Comparison of ENCODE assay signal across 13 mouse cellular contexts in the genomic region with DNA sequence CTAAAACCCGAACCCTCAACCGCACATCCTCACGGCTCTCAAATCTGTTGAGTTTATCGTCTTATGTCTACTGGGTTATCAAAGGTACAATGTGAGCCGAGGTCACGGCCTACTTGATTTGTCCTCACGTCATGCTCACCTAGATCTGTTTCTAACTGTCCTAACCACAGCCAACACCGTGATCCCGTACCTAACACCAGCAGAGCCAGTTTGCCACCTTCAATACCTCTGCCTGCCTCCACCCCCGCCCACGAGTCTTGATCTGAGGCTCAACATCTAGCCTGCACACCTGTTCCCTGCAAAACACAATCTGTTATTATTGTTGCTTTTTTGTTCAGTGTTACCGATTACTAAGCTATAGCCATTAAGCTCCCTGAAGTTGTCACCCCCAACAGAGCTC. TPM values are rescaled to one million over a fixed set of nuclear protein-coding genes. Genes with fewer than 3 reads are reported as not detected.
DNase-seq lines count a peak whose midpoint lies in the region; ATAC-seq and TF ChIP-seq lines count a peak whose summit lies in the region.
"Had no signal": no experiment of that assay in that cellular context is flagged by ENCODE, and none has a peak within 500 bp of the region (broad histone marks: within the 10 kb centered on the region; RNA-seq: fewer than 3 reads in every experiment).

No protein-coding gene starts in this region.

- peaks cover 43% of the 10 kb centered on the region for H3K79me2 ChIP-seq in myocyte (ENCODE audit: control insufficient read depth, insufficient read depth)

- no peak overlapping the region for H3ac ChIP-seq in myocyte (ENCODE audit: control insufficient read depth, insufficient read length)

- 84% methylated on average over 12 of the region's 12 CpGs for WGBS in heart, embryonic 10.5 days
- 81% methylated on average over 12 of the region's 12 CpGs for WGBS in lung, embryonic 15.5 days
- WGBS in hindbrain, embryonic 15.5 days, result 94% methylated on average over 12 of the region's 12 CpGs
- 86% methylated on average over 12 of the region's 12 CpGs for WGBS in cerebellum, adult 2 months
- WGBS in intestine, embryonic 16.5 days, result 91% methylated on average over 12 of the region's 12 CpGs

- intact Hi-C loops in heart, postnatal 25 days (cut with DNase I), result no loop called here

- 0 out of 2 replicates have a peak overlapping the region, but pooled peaks have one; percentile 4 for H3K27ac ChIP-seq in heart, embryonic 10.5 days
- H3K27ac ChIP-seq in lung, embryonic 15.5 days, result no peak overlapping the region
- 0 out of 2 replicates have a peak overlapping the region, but pooled peaks have one; percentile 95 for H3K27ac ChIP-seq in hindbrain, embryonic 15.5 days (replicated peaks)
- no peak overlapping the region for H3K27ac ChIP-seq in cerebellum, adult 2 months (ENCODE audit: insufficient read depth, low read length)
- no peak overlapping the region for H3K27ac ChIP-seq in intestine, embryonic 16.5 days (ENCODE audit: low read length)

- peaks cover 51% of the 10 kb centered on the region for H3K4me1 ChIP-seq in heart, embryonic 10.5 days
- H3K4me1 ChIP-seq in lung, embryonic 15.5 days, result peaks cover 59% of the 10 kb centered on the region
- H3K4me1 ChIP-seq in hindbrain, embryonic 15.5 days (replicated peaks), result peaks cover 46% of the 10 kb centered on the region
- peaks cover 23% of the 10 kb centered on the region for H3K4me1 ChIP-seq in cerebellum, adult 2 months (ENCODE audit: control insufficient read depth, insufficient read depth, low read length)
- H3K4me1 ChIP-seq in intestine, embryonic 16.5 days (ENCODE audit: control insufficient read depth, insufficient read depth, low read length), result peaks cover 36% of the 10 kb centered on the region

- peaks cover 30% of the 10 kb centered on the region for H3K36me3 ChIP-seq in heart, embryonic 10.5 days
- H3K36me3 ChIP-seq in lung, embryonic 15.5 days, result peaks cover 25% of the 10 kb centered on the region
- H3K36me3 ChIP-seq in hindbrain, embryonic 15.5 days, result peaks cover 6% of the 10 kb centered on the region; the same call in 1 of the 2 replicates
- H3K36me3 ChIP-seq in myocyte (ENCODE audit: control insufficient read depth, insufficient read depth), result peaks cover 5% of the 10 kb centered on the region
- no peaks in the 10 kb centered on the region for H3K36me3 ChIP-seq in intestine, embryonic 16.5 days (ENCODE audit: control insufficient read depth, insufficient read depth, low read length)

- TF ChIP-seq CTCF in cerebellum, adult 2 months (IDR thresholded peaks at IDR 0.05; ENCODE audit: borderline replicate concordance, insufficient read depth, low read depth, low read length), result no peak

- H3K27me3 ChIP-seq in heart, embryonic 10.5 days (ENCODE audit: insufficient read depth, poor library complexity, severe bottlenecking), result no peaks in the 10 kb centered on the region
- no peaks in the 10 kb centered on the region for H3K27me3 ChIP-seq in lung, embryonic 15.5 days
- no peaks in the 10 kb centered on the region for H3K27me3 ChIP-seq in hindbrain, embryonic 15.5 days
- H3K27me3 ChIP-seq in myocyte (ENCODE audit: control insufficient read depth, insufficient read depth, insufficient read length), result no peaks in the 10 kb centered on the region
- H3K27me3 ChIP-seq in cerebellum, adult 2 months (ENCODE audit: control insufficient read depth, insufficient read depth, low read length), result no peaks in the 10 kb centered on the region
- H3K27me3 ChIP-seq in intestine, embryonic 16.5 days (replicated peaks; ENCODE audit: control insufficient read depth, insufficient read depth, low read length), result no peaks in the 10 kb centered on the region

- ATAC-seq in lung, embryonic 15.5 days (ENCODE audit: borderline replicate concordance, extremely low read depth, low FRiP score, low TSS enrichment), result no peak
- ATAC-seq in hindbrain, embryonic 15.5 days (ENCODE audit: low FRiP score, low read depth), result no peak
- ATAC-seq in intestine, embryonic 16.5 days, result no peak

- DNase-seq in heart, embryonic 10.5 days (ENCODE audit: low spot score), result no peak
- no peak for DNase-seq in heart, postnatal 25 days (ENCODE audit: low spot score)
- DNase-seq in lung, postnatal 14 days, result no peak
- DNase-seq in cerebellum, adult 2 months, result no peak
- DNase-seq: adrenal gland, postnatal 25 days; cerebellum, adult 11-12 months; kidney, adult 11 months; layer of hippocampus, adult 9-11 months; right cerebral cortex, adult 18-20 months had no signal

- no peaks in the 10 kb centered on the region for H3K9me3 ChIP-seq in heart, embryonic 10.5 days
- no peaks in the 10 kb centered on the region for H3K9me3 ChIP-seq in lung, embryonic 15.5 days
- no peaks in the 10 kb centered on the region for H3K9me3 ChIP-seq in hindbrain, embryonic 15.5 days
- H3K9me3 ChIP-seq in intestine, embryonic 16.5 days (ENCODE audit: control insufficient read depth, low read length), result no peaks in the 10 kb centered on the region

- no peak overlapping the region for H3K4me3 ChIP-seq in heart, embryonic 10.5 days
- H3K4me3 ChIP-seq in lung, embryonic 15.5 days, result no peak overlapping the region
- peak overlapping the region; percentile 96; the same call in 1 of the 2 replicates for H3K4me3 ChIP-seq in hindbrain, embryonic 15.5 days
- H3K4me3 ChIP-seq in myocyte, result no peak overlapping the region
- no peak overlapping the region for H3K4me3 ChIP-seq in cerebellum, adult 2 months (replicated peaks; ENCODE audit: insufficient read depth, low read depth, low read length)
- no peak overlapping the region for H3K4me3 ChIP-seq in intestine, embryonic 16.5 days (ENCODE audit: low read length)

- peak overlapping the region; percentile 76; the same call in 1 of the 2 replicates for H3K4me2 ChIP-seq in lung, embryonic 15.5 days
- peak overlapping the region; percentile 73 for H3K4me2 ChIP-seq in hindbrain, embryonic 15.5 days
- peak overlapping the region; percentile 91 for H3K4me2 ChIP-seq in myocyte (ENCODE audit: low read depth)
- H3K4me2 ChIP-seq in intestine, embryonic 16.5 days (ENCODE audit: low read depth, low read length), result no peak overlapping the region

- no peak for TF ChIP-seq POLR2A in myocyte (IDR thresholded peaks at IDR 0.05; ENCODE audit: insufficient read length, low read depth)
- no peak for TF ChIP-seq POLR2A in cerebellum, adult 2 months (IDR thresholded peaks at IDR 0.05; ENCODE audit: borderline replicate concordance, insufficient read depth, low read length)

- no peak overlapping the region for H3K9ac ChIP-seq in lung, embryonic 15.5 days
- no peak overlapping the region for H3K9ac ChIP-seq in hindbrain, embryonic 15.5 days
- no peak overlapping the region for H3K9ac ChIP-seq in intestine, embryonic 16.5 days (ENCODE audit: low read depth, low read length)

TF ChIP-seq in myocyte, 11 proteins besides CTCF, POLR2A, EP300 and RAD21:
- no peak for TF ChIP-seq MAX (IDR thresholded peaks at IDR 0.05; ENCODE audit: low read depth)
- TF ChIP-seq MYOG (IDR thresholded peaks at IDR 0.05; ENCODE audit: control insufficient read depth in 1 of 3, insufficient read depth in 1 of 3, insufficient read length in 2 of 3, low read depth in 2 of 3), result no peak
- TF ChIP-seq POLR2AphosphoS2 (IDR thresholded peaks at IDR 0.05; ENCODE audit: insufficient read length, low read depth), result no peak
- no peak for TF ChIP-seq MYOD1 (IDR thresholded peaks at IDR 0.05; ENCODE audit: control insufficient read depth in 1 of 3, insufficient read length in 2 of 3, low read depth in 2 of 3)
- TF ChIP-seq USF1 (IDR thresholded peaks at IDR 0.05; ENCODE audit: low read depth), result no peak
- no peak for TF ChIP-seq REST (IDR thresholded peaks at IDR 0.05; ENCODE audit: insufficient read depth, insufficient read length)
- no peak for TF ChIP-seq TCF3 (IDR thresholded peaks at IDR 0.05; ENCODE audit: insufficient read length, low read depth)

RNA-seq across cellular contexts. Expression of gene Mtch1, which starts 2.5 kb away (rescaled TPM):
- 281 and 310 TPM in 2 replicates for polyA plus RNA-seq in heart, embryonic 10.5 days (2016; fragmentation: Nextera tagmentation; extraction: Ambion mirVana)
- 100 to 1,000 TPM; 220 TPM for total RNA-seq in heart, postnatal 25 days (2021)
- polyA plus RNA-seq in lung, embryonic 15.5 days (2015; fragmentation: Nextera tagmentation; extraction: Ambion mirVana), result 341 and 343 TPM in 2 replicates
- polyA plus RNA-seq in hindbrain, embryonic 15.5 days (2015; fragmentation: Nextera tagmentation; extraction: Ambion mirVana), result 476 and 492 TPM in 2 replicates
- 741 TPM for polyA plus RNA-seq in myocyte (2012; fragmentation: generic; extraction: Trizol)
- 447 and 479 TPM in 2 replicates for polyA plus RNA-seq in cerebellum, adult 2 months (2012; rRNA removed)
- polyA plus RNA-seq in intestine, embryonic 16.5 days (2015; fragmentation: Nextera tagmentation; extraction: Ambion mirVana), result 31.7 and 146 TPM in 2 replicates

RNA-seq across cellular contexts. Expression of gene Fgd2, which starts 15.4 kb away (rescaled TPM):
- 2.2 and 3.8 TPM in 2 replicates for polyA plus RNA-seq in heart, embryonic 10.5 days (2016; fragmentation: Nextera tagmentation; extraction: Ambion mirVana)
- total RNA-seq in heart, postnatal 25 days (2021), result 1 to 10 TPM; 1.8 to 2.7 TPM
- 19.1 and 21.7 TPM in 2 replicates for polyA plus RNA-seq in lung, embryonic 15.5 days (2015; fragmentation: Nextera tagmentation; extraction: Ambion mirVana)
- 6.5 and 8.3 TPM in 2 replicates for polyA plus RNA-seq in hindbrain, embryonic 15.5 days (2015; fragmentation: Nextera tagmentation; extraction: Ambion mirVana)
- 0.54 TPM for polyA plus RNA-seq in myocyte (2012; fragmentation: generic; extraction: Trizol)
- polyA plus RNA-seq in cerebellum, adult 2 months (2012; rRNA removed), result 5.5 and 5.9 TPM in 2 replicates
- polyA plus RNA-seq in intestine, embryonic 16.5 days (2015; fragmentation: Nextera tagmentation; extraction: Ambion mirVana), result 9.8 and 11.5 TPM in 2 replicates

RNA-seq across cellular contexts. Expression of gene Pi16, which starts 27.8 kb away (rescaled TPM):
- polyA plus RNA-seq in heart, embryonic 10.5 days (2016; fragmentation: Nextera tagmentation; extraction: Ambion mirVana), result 1.9 and 2.6 TPM in 2 replicates
- total RNA-seq in heart, postnatal 25 days (2021), result 10 to 100 TPM; 32.6 to 45.8 TPM
- 1.9 and 2.4 TPM in 2 replicates for polyA plus RNA-seq in lung, embryonic 15.5 days (2015; fragmentation: Nextera tagmentation; extraction: Ambion mirVana)
- polyA plus RNA-seq in hindbrain, embryonic 15.5 days (2015; fragmentation: Nextera tagmentation; extraction: Ambion mirVana), result 2.1 and 2.3 TPM in 2 replicates
- polyA plus RNA-seq in myocyte (2012; fragmentation: generic; extraction: Trizol), result 7.1 TPM
- 0.75 and 1.0 TPM in 2 replicates for polyA plus RNA-seq in cerebellum, adult 2 months (2012; rRNA removed)
- polyA plus RNA-seq in intestine, embryonic 16.5 days (2015; fragmentation: Nextera tagmentation; extraction: Ambion mirVana), result 0.88 and 1.1 TPM in 2 replicates

Comparison
In these comparisons a context has a peak if more than half of its experiments do, and no peak if none do; other contexts are left out.
1. H3K27ac ChIP-seq: peak in heart, embryonic 10.5 days (single experiment) and hindbrain, embryonic 15.5 days (single experiment); none in lung, embryonic 15.5 days (single experiment), cerebellum, adult 2 months (single experiment) and intestine, embryonic 16.5 days (single experiment).